Mouse (Mus musculus): ENCODE results near the gene Rab11fip3. TPM values are rescaled to one million over a fixed set of nuclear protein-coding genes. Genes with fewer than 3 reads are reported as not detected.
A peak's percentile ranks its signal among the peaks of the same experiment; 100 is the strongest.

Gene Rab11fip3
- polyA plus RNA-seq, 1 experiment: 26.2 TPM

- TF ChIP-seq CTCF (IDR thresholded peaks at IDR 0.05; ENCODE audit: borderline replicate concordance, control insufficient read depth, extremely low read depth, insufficient read depth, low read length, poor library complexity): no peak
- no peak for TF ChIP-seq POLR2A (IDR thresholded peaks at IDR 0.05; ENCODE audit: control insufficient read depth, extremely low read depth, insufficient read depth, low read length, poor library complexity)
- DNase-seq: no peak
- no peaks in the 10 kb centered on the region for H3K36me3 ChIP-seq (ENCODE audit: control insufficient read depth, insufficient read depth, low read length)
- H3K4me1 ChIP-seq (replicated peaks; ENCODE audit: control insufficient read depth, insufficient read depth, low read length): peaks cover 3% of the 10 kb centered on the region; the same call in 1 of the 2 replicates
- no peak overlapping the region for H3K4me3 ChIP-seq (ENCODE audit: control insufficient read depth, insufficient read depth, low read length)
- 27% methylated on average over 5 of the region's 5 CpGs for WGBS
- H3K27ac ChIP-seq (ENCODE audit: control insufficient read depth, insufficient read depth, low read length): no peak overlapping the region
- no peaks in the 10 kb centered on the region for H3K27me3 ChIP-seq (ENCODE audit: control insufficient read depth, insufficient read depth, low read length)
Observed at GRCm38 (mm10) chr17:25990331-25990730, 79.0 kb downstream of the Rab11fip3 start.

- TF ChIP-seq POLR2A (IDR thresholded peaks at IDR 0.05; ENCODE audit: control insufficient read depth, extremely low read depth, insufficient read depth, low read length, poor library complexity) (peak; percentile 65), CTCF (IDR thresholded peaks at IDR 0.05; ENCODE audit: borderline replicate concordance, control insufficient read depth, extremely low read depth, insufficient read depth, low read length, poor library complexity) (peak; percentile 24; the same call in 1 of the 2 replicates)
- H3K27me3 ChIP-seq (ENCODE audit: control insufficient read depth, insufficient read depth, low read length): no peaks in the 10 kb centered on the region
- H3K4me1 ChIP-seq (replicated peaks; ENCODE audit: control insufficient read depth, insufficient read depth, low read length): peaks cover 11% of the 10 kb centered on the region
- peak within 1 kb of the TSS; percentile 75 for H3K4me3 ChIP-seq (ENCODE audit: control insufficient read depth, insufficient read depth, low read length)
- WGBS: under 1% methylated on average over 91 of the region's 91 CpGs
- no peak within 1 kb of the TSS for H3K27ac ChIP-seq (ENCODE audit: control insufficient read depth, insufficient read depth, low read length)
- DNase-seq: peak; percentile 91
- no peaks in the 10 kb centered on the region for H3K36me3 ChIP-seq (ENCODE audit: control insufficient read depth, insufficient read depth, low read length)
Observed at GRCm38 (mm10) chr17:25985306-25986294, 83.8 kb downstream of the Rab11fip3 start, which contains the start of gene Capn15. Capn15 (minus strand) TSS chr17:25985796.

GRCm38 (mm10) chr17:25984556-25985305 lies 84.6 kb downstream of the Rab11fip3 start:
- H3K4me1 ChIP-seq (replicated peaks; ENCODE audit: control insufficient read depth, insufficient read depth, low read length): peaks cover 11% of the 10 kb centered on the region
- H3K27ac ChIP-seq (ENCODE audit: control insufficient read depth, insufficient read depth, low read length): no peak overlapping the region
- no peaks in the 10 kb centered on the region for H3K36me3 ChIP-seq (ENCODE audit: control insufficient read depth, insufficient read depth, low read length)
- H3K27me3 ChIP-seq (ENCODE audit: control insufficient read depth, insufficient read depth, low read length): no peaks in the 10 kb centered on the region
- TF ChIP-seq POLR2A (IDR thresholded peaks at IDR 0.05; ENCODE audit: control insufficient read depth, extremely low read depth, insufficient read depth, low read length, poor library complexity) (no peak), CTCF (IDR thresholded peaks at IDR 0.05; ENCODE audit: borderline replicate concordance, control insufficient read depth, extremely low read depth, insufficient read depth, low read length, poor library complexity) (no peak)
- peak overlapping the region; percentile 75 for H3K4me3 ChIP-seq (ENCODE audit: control insufficient read depth, insufficient read depth, low read length)
- no peak for DNase-seq
- 10% methylated on average over 17 of the region's 17 CpGs for WGBS

GRCm38 (mm10) chr17:25984066-25984465 lies 85.3 kb downstream of the Rab11fip3 start:
- Histone ChIP-seq H3K27ac (ENCODE audit: control insufficient read depth, insufficient read depth, low read length) (no peak overlapping the region), H3K4me3 (ENCODE audit: control insufficient read depth, insufficient read depth, low read length) (no peak overlapping the region), H3K27me3 (ENCODE audit: control insufficient read depth, insufficient read depth, low read length) (no peaks in the 10 kb centered on the region), H3K4me1 (replicated peaks; ENCODE audit: control insufficient read depth, insufficient read depth, low read length) (peaks cover 11% of the 10 kb centered on the region), H3K36me3 (ENCODE audit: control insufficient read depth, insufficient read depth, low read length) (no peaks in the 10 kb centered on the region)
- 97% methylated on average over 1 of the region's 1 CpGs for WGBS
- no peak for DNase-seq
- no peak for TF ChIP-seq POLR2A (IDR thresholded peaks at IDR 0.05; ENCODE audit: control insufficient read depth, extremely low read depth, insufficient read depth, low read length, poor library complexity)
- TF ChIP-seq CTCF (IDR thresholded peaks at IDR 0.05; ENCODE audit: borderline replicate concordance, control insufficient read depth, extremely low read depth, insufficient read depth, low read length, poor library complexity): no peak

GRCm38 (mm10) chr17:25982913-25983312 lies 86.4 kb downstream of the Rab11fip3 start:
- Histone ChIP-seq H3K4me1 (replicated peaks; ENCODE audit: control insufficient read depth, insufficient read depth, low read length) (peaks cover 11% of the 10 kb centered on the region), H3K27me3 (ENCODE audit: control insufficient read depth, insufficient read depth, low read length) (no peaks in the 10 kb centered on the region), H3K27ac (ENCODE audit: control insufficient read depth, insufficient read depth, low read length) (no peak overlapping the region), H3K36me3 (ENCODE audit: control insufficient read depth, insufficient read depth, low read length) (no peaks in the 10 kb centered on the region), H3K4me3 (ENCODE audit: control insufficient read depth, insufficient read depth, low read length) (no peak overlapping the region)
- no peak for DNase-seq
- WGBS: 93% methylated on average over 3 of the region's 3 CpGs
- TF ChIP-seq CTCF (IDR thresholded peaks at IDR 0.05; ENCODE audit: borderline replicate concordance, control insufficient read depth, extremely low read depth, insufficient read depth, low read length, poor library complexity) (no peak), POLR2A (IDR thresholded peaks at IDR 0.05; ENCODE audit: control insufficient read depth, extremely low read depth, insufficient read depth, low read length, poor library complexity) (no peak)

GRCm38 (mm10) chr17:25980854-25981253 lies 88.5 kb downstream of the Rab11fip3 start:
- no peaks in the 10 kb centered on the region for H3K36me3 ChIP-seq (ENCODE audit: control insufficient read depth, insufficient read depth, low read length)
- WGBS: 91% methylated on average over 5 of the region's 5 CpGs
- no peak overlapping the region for H3K27ac ChIP-seq (ENCODE audit: control insufficient read depth, insufficient read depth, low read length)
- TF ChIP-seq CTCF (IDR thresholded peaks at IDR 0.05; ENCODE audit: borderline replicate concordance, control insufficient read depth, extremely low read depth, insufficient read depth, low read length, poor library complexity): no peak
- no peak for TF ChIP-seq POLR2A (IDR thresholded peaks at IDR 0.05; ENCODE audit: control insufficient read depth, extremely low read depth, insufficient read depth, low read length, poor library complexity)
- H3K27me3 ChIP-seq (ENCODE audit: control insufficient read depth, insufficient read depth, low read length): no peaks in the 10 kb centered on the region
- H3K4me3 ChIP-seq (ENCODE audit: control insufficient read depth, insufficient read depth, low read length): no peak overlapping the region
- H3K4me1 ChIP-seq (replicated peaks; ENCODE audit: control insufficient read depth, insufficient read depth, low read length): peaks cover 9% of the 10 kb centered on the region
- DNase-seq: no peak
